Mouse (Mus musculus) megakaryocyte, embryonic 14.5 days (primary cell): Measurements from ENCODE around the gene Bbc3. TPM values are rescaled to one million over a fixed set of nuclear protein-coding genes. Genes with fewer than 3 reads are reported as not detected.

Source experiments
- H3K27me3 ChIP-seq: replicated peaks from 2 replicates; pipeline ENCODE3; 2012; ENCODE audit warnings: inconsistent platforms
- H3K36me3 ChIP-seq: replicated peaks from 2 replicates; pipeline ENCODE3; 2012; ENCODE audit warnings: low read length, inconsistent platforms, mixed read lengths
- H3K4me1 ChIP-seq: 2 replicates; pipeline ENCODE4 v1.6.1; 2012; ENCODE audit warnings: inconsistent platforms
- H3K4me3 ChIP-seq: replicated peaks from 2 replicates; pipeline ENCODE3; 2012; ENCODE audit warnings: moderate library complexity, mild to moderate bottlenecking, inconsistent platforms
- H3K9me3 ChIP-seq: 2 replicates; pipeline ENCODE4 v1.6.1; 2012; ENCODE audit warnings: inconsistent platforms
- FLI1 ChIP-seq: IDR thresholded peaks from 2 replicates; pipeline ENCODE4 v1.6.1; 2012; ENCODE audit warnings: low read length, inconsistent platforms, mixed read lengths
- GATA1 ChIP-seq: IDR thresholded peaks from 3 replicates; pipeline ENCODE4 v1.6.1; 2012; ENCODE audit warnings: mixed read lengths, low read length, inconsistent platforms, borderline replicate concordance
- polyA plus RNA-seq: library from polyadenylated mRNA; stranded (reverse); fragments of >175 nt; gene quantifications from 2 replicates; pipeline ENCODE4 v1.2.3, GENCODE M21; 2012; ENCODE audit warnings: low replicate concordance; ENCODE audit not compliant: insufficient read depth

Bbc3 gene
- polyA plus RNA-seq, 1 experiment = 1,043 TPM

- no peak overlapping the region for H3K4me3 ChIP-seq
- H3K36me3 ChIP-seq = peaks cover 56% of the 10 kb centered on the region
- H3K9me3 ChIP-seq = no peaks in the 10 kb centered on the region
- no peak for TF ChIP-seq GATA1
- no peak for TF ChIP-seq FLI1
- peaks cover 89% of the 10 kb centered on the region for H3K4me1 ChIP-seq
- no peaks in the 10 kb centered on the region for H3K27me3 ChIP-seq
These were observed 37.1 kb downstream of the Bbc3 start for GRCm38 (mm10) chr7:16345297-16345696.

GRCm38 (mm10) chr7:16349999-16350398 lies 41.8 kb downstream of the Bbc3 start:
- Histone ChIP-seq H3K4me3 (no peak overlapping the region), H3K36me3 (peaks cover 64% of the 10 kb centered on the region)
- TF ChIP-seq FLI1 (no peak), GATA1 (no peak)

GRCm38 (mm10) chr7:16355854-16356594 lies 47.8 kb downstream of the Bbc3 start:
- H3K9me3 ChIP-seq = no peaks in the 10 kb centered on the region
- H3K4me3 ChIP-seq = no peak overlapping the region
- peaks cover 26% of the 10 kb centered on the region for H3K4me1 ChIP-seq
- H3K27me3 ChIP-seq = no peaks in the 10 kb centered on the region
- TF ChIP-seq FLI1 = no peak
- no peak for TF ChIP-seq GATA1
- H3K36me3 ChIP-seq = peaks cover 81% of the 10 kb centered on the region

More at GRCm38 (mm10) chr7:16349999-16350398, 41.8 kb downstream of the Bbc3 start:
- Histone ChIP-seq H3K27me3 (no peaks in the 10 kb centered on the region), H3K4me1 (peaks cover 58% of the 10 kb centered on the region), H3K9me3 (no peaks in the 10 kb centered on the region)

GRCm38 (mm10) chr7:16357602-16358001 lies 49.4 kb downstream of the Bbc3 start:
- peaks cover 81% of the 10 kb centered on the region for H3K36me3 ChIP-seq
- peaks cover 30% of the 10 kb centered on the region for H3K4me1 ChIP-seq

GRCm38 (mm10) chr7:16364319-16364718 lies 56.1 kb downstream of the Bbc3 start:
- no peaks in the 10 kb centered on the region for H3K27me3 ChIP-seq
- no peak overlapping the region for H3K4me3 ChIP-seq
- peaks cover 92% of the 10 kb centered on the region for H3K36me3 ChIP-seq
- H3K4me1 ChIP-seq = peaks cover 79% of the 10 kb centered on the region
- H3K9me3 ChIP-seq = no peaks in the 10 kb centered on the region
- no peak for TF ChIP-seq FLI1
- TF ChIP-seq GATA1 = no peak

More at GRCm38 (mm10) chr7:16357602-16358001, 49.4 kb downstream of the Bbc3 start:
- Histone ChIP-seq H3K9me3 (no peaks in the 10 kb centered on the region), H3K4me3 (no peak overlapping the region), H3K27me3 (no peaks in the 10 kb centered on the region)
- TF ChIP-seq FLI1 (no peak), GATA1 (no peak)

- TF ChIP-seq FLI1 = no peak
- no peak for TF ChIP-seq GATA1
- H3K9me3 ChIP-seq = no peaks in the 10 kb centered on the region
- H3K4me3 ChIP-seq = no peak overlapping the region
- peaks cover 83% of the 10 kb centered on the region for H3K4me1 ChIP-seq
- no peaks in the 10 kb centered on the region for H3K27me3 ChIP-seq
- peaks cover 94% of the 10 kb centered on the region for H3K36me3 ChIP-seq
These were observed 56.8 kb downstream of the Bbc3 start for GRCm38 (mm10) chr7:16364901-16365500.

GRCm38 (mm10) chr7:16366133-16366646 lies 58.0 kb downstream of the Bbc3 start:
- TF ChIP-seq FLI1 (no peak), GATA1 (no peak)
- H3K27me3 ChIP-seq = no peaks in the 10 kb centered on the region
- peaks cover 95% of the 10 kb centered on the region for H3K4me1 ChIP-seq
- no peaks in the 10 kb centered on the region for H3K9me3 ChIP-seq
- H3K4me3 ChIP-seq = no peak overlapping the region
- peaks cover 94% of the 10 kb centered on the region for H3K36me3 ChIP-seq

GRCm38 (mm10) chr7:16366669-16367068 lies 58.5 kb downstream of the Bbc3 start:
- TF ChIP-seq FLI1 = no peak
- TF ChIP-seq GATA1 = no peak
- no peak overlapping the region for H3K4me3 ChIP-seq
- peaks cover 90% of the 10 kb centered on the region for H3K36me3 ChIP-seq
- no peaks in the 10 kb centered on the region for H3K9me3 ChIP-seq
- H3K27me3 ChIP-seq = no peaks in the 10 kb centered on the region
- peaks cover 94% of the 10 kb centered on the region for H3K4me1 ChIP-seq

Other genes with a start within 250 kb of the Bbc3 start
- gene Zfp541, start 246.6 kb upstream of the Bbc3 start, polyA plus RNA-seq = 0.15 TPM in 1 of 2 replicates, not detected in the other
- gene Napa, start 209.9 kb upstream of the Bbc3 start, polyA plus RNA-seq = 161 and 318 TPM in 2 replicates
- gene Kptn, start 188.5 kb upstream of the Bbc3 start, polyA plus RNA-seq = 5.7 and 14.1 TPM in 2 replicates
- gene Slc8a2, start 178.6 kb upstream of the Bbc3 start, polyA plus RNA-seq = not detected in 2 replicates
- gene Meis3, start 133.3 kb upstream of the Bbc3 start, polyA plus RNA-seq = 1.4 TPM in 1 of 2 replicates, not detected in the other
- 29.7 and 75.4 TPM in 2 replicates for gene Dhx34, start 86.4 kb upstream of the Bbc3 start, polyA plus RNA-seq
- gene C5ar2, start 64.2 kb upstream of the Bbc3 start, polyA plus RNA-seq = 0.04 TPM in 1 of 2 replicates, not detected in the other
- 2.0 and 6.6 TPM in 2 replicates for gene C5ar1, start 48.9 kb upstream of the Bbc3 start, polyA plus RNA-seq
- 53.8 and 168 TPM in 2 replicates for gene Inafm1, start 34.8 kb upstream of the Bbc3 start, polyA plus RNA-seq
- 27.8 and 101 TPM in 2 replicates for gene Ccdc9, start 21.6 kb upstream of the Bbc3 start, polyA plus RNA-seq
- 4.3 and 20.1 TPM in 2 replicates for gene Sae1, start 79.4 kb downstream of the Bbc3 start, polyA plus RNA-seq
- gene Zc3h4, start 92.5 kb downstream of the Bbc3 start, polyA plus RNA-seq = 59.1 and 96.9 TPM in 2 replicates
- gene Tmem160, start 144.4 kb downstream of the Bbc3 start, polyA plus RNA-seq = 185 and 233 TPM in 2 replicates
- not detected in 2 replicates for gene Npas1, start 169.3 kb downstream of the Bbc3 start, polyA plus RNA-seq